Mouse (Mus musculus) adrenal gland, adult 8-10 months (tissue): ENCODE results near the gene Duox2. TPM values are rescaled to one million over a fixed set of nuclear protein-coding genes. Genes with fewer than 3 reads are reported as not detected.

ENCODE experiments used
- DNase-seq: peaks from one replicate; pipeline ENCODE4 v3.0.0; 2022
- total RNA-seq, 4 experiments: library from RNA; stranded (reverse); gene quantifications; 2 replicates each; pipeline ENCODE4 v1.2.4; 2022

Duox2 gene
- total RNA-seq, 4 experiments from 2014 or later, result not detected

DNA sequence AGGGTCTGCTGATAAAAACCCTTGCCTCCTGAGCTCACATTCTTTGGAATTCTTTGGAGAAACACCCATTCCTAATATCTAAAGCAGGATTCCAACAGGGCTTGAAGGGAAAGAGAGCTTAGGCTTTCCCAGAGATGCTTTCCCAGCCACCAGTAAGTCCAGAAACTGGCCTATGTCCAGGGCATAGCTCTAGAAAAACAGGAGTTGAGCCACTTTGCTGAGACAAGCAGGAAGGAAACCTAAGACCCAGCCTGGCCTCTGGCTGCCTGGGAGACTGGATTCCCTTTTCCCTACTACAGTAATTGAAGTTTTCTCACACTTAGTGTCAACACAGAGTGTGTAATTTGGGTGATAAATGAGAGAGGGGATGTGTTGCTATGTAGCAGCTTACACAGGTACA is 61.9 kb downstream of the Duox2 start:
- DNase-seq, result no peak

GRCm38 (mm10) chr2:122235425-122235824 is 62.8 kb downstream of the Duox2 start:
- DNase-seq, result no peak

DNA sequence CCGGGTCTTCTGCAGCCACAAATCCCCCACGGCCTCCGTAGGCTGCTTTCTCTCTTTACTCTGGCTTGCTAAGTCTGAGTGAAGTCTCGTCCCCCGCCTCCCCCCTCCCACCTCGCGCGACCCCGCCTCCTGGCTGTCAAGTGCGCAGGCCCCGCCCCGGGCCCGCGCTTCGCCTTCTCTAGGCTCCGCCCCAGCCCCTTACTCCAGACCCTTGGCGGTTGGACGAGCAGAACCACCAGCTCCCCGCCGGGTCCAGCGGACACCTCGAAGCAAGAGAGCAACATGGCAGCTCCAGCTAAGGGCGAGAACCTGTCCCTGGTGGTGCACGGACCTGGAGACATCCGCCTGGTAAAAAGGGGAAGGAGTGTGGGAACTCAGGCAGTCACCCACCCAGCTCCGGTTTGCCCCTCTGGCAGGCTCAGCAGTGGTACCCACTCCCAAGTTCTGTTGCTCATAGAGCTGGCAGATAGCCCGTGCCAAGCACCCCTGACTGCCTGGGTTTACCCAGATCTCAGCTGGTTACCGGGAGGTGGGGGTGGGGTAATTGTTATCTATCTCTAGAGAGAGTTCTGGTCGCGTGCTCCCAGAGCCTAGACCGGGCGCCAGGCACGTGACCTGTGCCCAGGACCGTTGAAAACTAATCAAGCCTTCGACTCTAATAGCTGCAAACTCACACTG is 63.5 kb downstream of the Duox2 start, which contains the start of gene Sord:
TSS of gene Sord (plus strand) at position 139 of the 678 bp plus-strand sequence.
- DNase-seq, result peak; percentile 70

DNA sequence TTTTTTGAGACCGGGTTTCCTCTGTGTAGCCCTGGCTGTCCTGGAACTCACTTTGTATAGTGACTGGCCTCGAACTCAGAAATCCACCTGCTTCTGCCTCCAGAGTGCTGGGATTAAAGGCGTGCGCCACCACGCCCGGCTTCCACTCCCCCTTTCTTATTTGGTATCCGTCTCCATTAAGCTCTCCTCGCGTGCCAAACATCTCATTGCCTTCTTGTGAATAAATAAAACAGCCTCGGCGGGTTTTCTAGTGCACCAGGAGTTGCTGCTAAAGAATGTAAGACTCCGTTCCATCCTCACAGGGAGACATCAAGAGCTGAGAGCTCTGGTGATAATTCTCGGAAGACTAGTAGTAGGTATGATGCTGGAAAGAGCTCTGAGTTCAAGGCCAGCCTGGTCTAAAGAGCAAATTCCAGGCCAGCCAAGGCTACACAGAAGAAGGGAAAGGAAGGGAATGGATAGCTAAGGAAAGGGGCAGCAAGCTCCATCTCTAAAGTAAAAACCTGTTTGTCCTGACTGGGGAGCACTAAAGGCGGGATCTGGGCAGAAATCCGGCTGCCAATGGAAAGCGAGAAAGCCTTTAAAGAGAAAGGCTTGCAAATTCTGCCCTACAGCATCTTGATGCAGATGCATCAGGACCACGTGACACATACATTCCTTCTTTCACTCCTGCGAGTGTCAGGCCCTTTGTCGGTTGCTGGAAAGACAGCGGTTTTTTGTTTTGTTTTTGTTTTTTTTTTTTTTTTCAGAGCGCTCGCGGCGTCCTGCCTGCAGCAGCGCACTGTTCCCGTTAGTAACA is 64.3 kb downstream of the Duox2 start:
- DNase-seq, result peak; percentile 17

DNA sequence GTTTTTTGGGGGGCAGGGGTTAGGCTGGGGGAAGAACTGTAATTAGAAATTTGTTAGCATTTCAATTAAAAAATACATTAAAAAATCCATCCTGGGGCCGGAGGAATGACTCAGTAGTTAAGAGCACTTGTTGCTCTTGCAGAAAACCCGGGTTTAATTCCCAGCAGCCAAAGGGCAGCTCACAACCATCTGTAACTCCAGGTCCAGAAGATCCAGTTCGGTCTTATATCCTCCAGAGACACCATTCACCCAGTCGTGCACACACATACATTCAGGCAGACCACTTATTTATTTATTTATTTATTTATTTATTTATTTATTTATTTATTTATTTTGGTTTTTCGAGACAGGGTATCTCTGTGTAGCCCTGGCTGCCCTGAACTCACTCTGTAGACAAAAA is 64.9 kb downstream of the Duox2 start:
- DNase-seq, result no peak

- DNase-seq, result no peak
Measured at GRCm38 (mm10) chr2:122231616-122232015, 66.6 kb downstream of the Duox2 start.

GRCm38 (mm10) chr2:122230395-122230794 is 67.9 kb downstream of the Duox2 start:
- DNase-seq, result no peak

Other genes starting within 250 kb of the Duox2 start
- gene Spg11, start 180.1 kb downstream of the Duox2 start, total RNA-seq, result 10 to 100 TPM; 20.0 to 25.0 (median 23.5) TPM
- gene B2m, start 150.8 kb downstream of the Duox2 start, total RNA-seq, result 100 to 1,000 TPM; 769 to 879 (median 834) TPM
- not detected for gene Trim69, start 137.7 kb downstream of the Duox2 start, total RNA-seq
- under 1 TPM in 1 of 4 experiments, not detected in 3; 0.09 TPM for gene Patl2, start 112.3 kb downstream of the Duox2 start, total RNA-seq
- gene Terb2, start 112.2 kb downstream of the Duox2 start, total RNA-seq, result not detected
- 100 to 1,000 TPM in 2 of 4 experiments, 10 to 100 TPM in 2; 83.1 to 149 (median 112) TPM for gene Sord, start 63.7 kb downstream of the Duox2 start, total RNA-seq
- not detected for gene Duoxa2, start 451 bp upstream of the Duox2 start, total RNA-seq
- gene Duoxa1, start 15.3 kb upstream of the Duox2 start, total RNA-seq, result under 1 TPM; 0.20 to 0.52 (median 0.32) TPM
- gene Duox1, start 17.2 kb upstream of the Duox2 start, total RNA-seq, result under 1 TPM in 2 of 4 experiments, not detected in 2; 0.06 to 0.13 TPM
- 10 to 100 TPM in 2 of 4 experiments, 1 to 10 TPM in 2; 8.1 to 18.5 (median 13.8) TPM for gene Shf, start 70.7 kb upstream of the Duox2 start, total RNA-seq
- gene Slc28a2, start 128.0 kb upstream of the Duox2 start, total RNA-seq, result 1 to 10 TPM in 3 of 4 experiments, under 1 TPM in 1; 0.84 to 4.8 (median 2.1) TPM
- gene Gm14085, start 186.5 kb upstream of the Duox2 start, total RNA-seq, result under 1 TPM in 2 of 4 experiments, not detected in 2; 0.15 to 0.17 TPM